Mouse (Mus musculus): ENCODE measurements around the gene Alkbh3. TPM values are rescaled to one million over a fixed set of nuclear protein-coding genes. Genes with fewer than 3 reads are reported as not detected.

Gene Alkbh3
- total RNA-seq (2023) = 66.0 TPM

GRCm38 (mm10) chr2:94010335-94011291, at the start of gene Alkbh3:
TSS of gene Alkbh3 (minus strand) at chr2:94010807.

DNA sequence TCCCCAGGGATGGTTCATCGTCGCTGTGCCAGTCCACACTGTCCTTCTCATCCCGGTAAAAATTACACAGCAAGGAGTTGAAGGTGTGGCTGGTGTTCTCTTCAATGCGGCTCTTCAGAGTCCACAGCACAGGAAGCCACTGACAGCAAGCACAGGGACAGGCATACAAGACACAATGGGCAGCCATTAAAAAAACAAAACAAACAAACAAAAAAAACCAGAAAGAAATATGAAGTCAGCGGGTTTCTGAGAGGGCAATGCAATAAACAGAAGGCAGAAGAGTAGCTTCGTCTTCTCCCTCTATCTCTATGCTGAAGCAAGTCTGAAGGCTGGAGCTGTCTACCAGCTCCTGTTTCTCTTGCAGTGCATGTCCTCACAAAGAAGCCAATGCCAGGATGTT, 14.4 kb downstream of the Alkbh3 start, which contains the start of gene Gm27027:
Gene Gm27027, minus strand, starts transcription at position 101 of the 400 bp plus-strand sequence.

GRCm38 (mm10) chr2:93956908-93957784, 53.5 kb downstream of the Alkbh3 start, which contains the start of gene Gm13889:
TSS of gene Gm13889 (minus strand) at chr2:93957201.

Other genes with a start within 250 kb of the Alkbh3 start
- 57.2 TPM for gene Ext2, start 188.2 kb downstream of the Alkbh3 start, total RNA-seq (2023)
- gene Accs, start 160.9 kb downstream of the Alkbh3 start, total RNA-seq (2023) = 30.3 TPM
- not detected for gene Accsl, start 141.7 kb downstream of the Alkbh3 start, total RNA-seq (2023)
- 0.62 TPM for gene Gm13889, start 53.6 kb downstream of the Alkbh3 start, total RNA-seq (2023)
- not detected for gene Gm27027, start 14.5 kb downstream of the Alkbh3 start, total RNA-seq (2023)
- gene Hsd17b12, start 147.2 kb upstream of the Alkbh3 start, total RNA-seq (2023) = 41.8 TPM